Mouse (Mus musculus): ENCODE results near the gene Ins1.

The Ins1 gene

DNA sequence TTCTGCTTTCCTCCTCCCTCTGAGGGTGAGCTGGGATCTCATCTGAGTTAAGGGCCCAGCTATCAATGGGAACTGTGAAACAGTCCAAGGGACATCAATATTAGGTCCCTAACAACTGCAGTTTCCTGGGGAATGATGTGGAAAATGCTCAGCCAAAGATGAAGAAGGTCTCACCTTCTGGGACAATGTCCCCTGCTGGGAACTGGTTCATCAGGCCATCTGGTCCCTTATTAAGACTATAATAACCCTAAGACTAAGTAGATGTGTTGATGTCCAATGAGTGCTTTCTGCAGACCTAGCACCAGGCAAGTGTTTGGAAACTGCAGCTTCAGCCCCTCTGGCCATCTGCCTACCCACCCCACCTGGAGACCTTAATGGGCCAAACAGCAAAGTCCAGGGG, at the start of gene Ins1:
Gene Ins1, plus strand, starts transcription at position 301 of the 400 bp plus-strand sequence.
- DNase-seq: no peak

Data from kidney, postnatal 14 days (tissue).